Mouse (Mus musculus): ENCODE results near the gene Ubtd2. TPM values are rescaled to one million over a fixed set of nuclear protein-coding genes. Genes with fewer than 3 reads are reported as not detected.
A peak's percentile ranks its signal among the peaks of the same experiment; 100 is the strongest.

The Ubtd2 gene
- polyA plus RNA-seq, 1 experiment from 2014 or later, result 23.3 TPM

GRCm38 (mm10) chr11:32558677-32559076, 103.5 kb downstream of the Ubtd2 start:
- 36% methylated on average over 8 of the region's 8 CpGs for WGBS
- Histone ChIP-seq H3K36me3 (no peaks in the 10 kb centered on the region), H3K27ac (no peak overlapping the region), H3K9ac (no peak overlapping the region), H3K4me1 (replicated peaks) (peaks cover 33% of the 10 kb centered on the region), H3K27me3 (no peaks in the 10 kb centered on the region), H3K4me2 (no peak overlapping the region), H3K4me3 (no peak overlapping the region), H3K9me3 (replicated peaks) (no peaks in the 10 kb centered on the region)
- ATAC-seq (replicated peaks; ENCODE audit: insufficient number of reproducible peaks, insufficient read depth, low FRiP score, low read depth), result no peak

- no peak overlapping the region for H3K9ac ChIP-seq
- H3K27ac ChIP-seq, result no peak overlapping the region
- peaks cover 28% of the 10 kb centered on the region for H3K4me1 ChIP-seq (replicated peaks)
- no peaks in the 10 kb centered on the region for H3K36me3 ChIP-seq
- 83% methylated on average over 12 of the region's 12 CpGs for WGBS
- no peak overlapping the region for H3K4me3 ChIP-seq
- no peak overlapping the region for H3K4me2 ChIP-seq
- no peaks in the 10 kb centered on the region for H3K9me3 ChIP-seq (replicated peaks)
- no peaks in the 10 kb centered on the region for H3K27me3 ChIP-seq
- ATAC-seq (replicated peaks; ENCODE audit: insufficient number of reproducible peaks, insufficient read depth, low FRiP score, low read depth), result no peak
Observed at GRCm38 (mm10) chr11:32560015-32560770, 105.0 kb downstream of the Ubtd2 start.

DNA sequence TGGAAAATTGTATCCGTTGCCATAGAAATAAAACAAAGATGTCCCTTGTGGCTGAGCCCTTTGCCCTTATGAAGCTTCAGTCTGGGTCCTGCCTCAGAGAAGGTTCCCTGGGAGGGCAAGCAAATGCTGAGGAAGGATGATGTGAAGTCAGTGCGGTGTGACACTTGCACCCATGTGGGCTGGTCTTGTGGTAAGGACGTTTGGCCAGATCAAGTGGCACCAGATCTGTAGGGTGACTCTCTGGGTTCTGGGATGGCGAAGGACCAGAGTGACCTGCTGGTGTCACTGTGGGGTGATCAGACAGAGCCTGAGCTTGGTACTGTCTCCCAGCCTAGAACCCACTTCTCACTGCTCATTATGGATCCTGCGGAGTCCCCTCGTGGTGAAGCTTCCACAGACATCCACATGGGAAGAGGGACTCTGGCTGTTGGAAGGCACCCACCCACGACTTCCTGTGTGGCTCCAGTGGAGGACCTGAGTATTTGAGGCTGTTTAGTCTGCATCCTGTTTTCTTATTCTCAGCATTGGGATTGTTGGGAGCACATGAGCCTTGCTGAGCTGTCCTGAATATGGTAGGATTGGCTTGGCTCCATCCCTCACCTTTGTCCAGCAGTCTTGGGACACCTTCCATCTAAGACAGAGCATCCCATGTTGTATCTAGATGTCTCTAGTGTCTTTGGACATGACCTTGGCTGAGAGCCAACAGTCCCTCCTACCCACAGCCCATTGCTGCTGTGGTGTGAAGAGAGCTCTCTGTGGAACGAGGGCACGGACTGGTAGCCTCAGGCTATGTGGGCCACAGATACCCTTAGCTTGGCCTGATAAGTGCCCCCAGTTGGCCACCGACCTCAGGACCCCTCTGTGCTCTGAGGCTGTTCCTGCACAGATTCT, 106.5 kb downstream of the Ubtd2 start:
- ATAC-seq (replicated peaks; ENCODE audit: insufficient number of reproducible peaks, insufficient read depth, low FRiP score, low read depth), result no peak
- WGBS, result 70% methylated on average over 10 of the region's 10 CpGs

GRCm38 (mm10) chr11:32562706-32563105, 107.5 kb downstream of the Ubtd2 start:
- H3K4me1 ChIP-seq (replicated peaks), result peaks cover 35% of the 10 kb centered on the region
- no peaks in the 10 kb centered on the region for H3K9me3 ChIP-seq (replicated peaks)
- H3K27me3 ChIP-seq, result no peaks in the 10 kb centered on the region
- no peak overlapping the region for H3K4me3 ChIP-seq
- H3K27ac ChIP-seq, result no peak overlapping the region
- H3K9ac ChIP-seq, result no peak overlapping the region
- H3K36me3 ChIP-seq, result no peaks in the 10 kb centered on the region
- 57% methylated on average over 5 of the region's 5 CpGs for WGBS
- ATAC-seq (replicated peaks; ENCODE audit: insufficient number of reproducible peaks, insufficient read depth, low FRiP score, low read depth), result no peak
- no peak overlapping the region for H3K4me2 ChIP-seq

More for the DNA sequence above, 106.5 kb downstream of the Ubtd2 start:
- no peak overlapping the region for H3K9ac ChIP-seq
- H3K27me3 ChIP-seq, result no peaks in the 10 kb centered on the region
- H3K4me3 ChIP-seq, result no peak overlapping the region
- H3K27ac ChIP-seq, result 0 out of 2 replicates have a peak overlapping the region, but pooled peaks have one; percentile 11
- no peaks in the 10 kb centered on the region for H3K9me3 ChIP-seq (replicated peaks)
- H3K4me1 ChIP-seq (replicated peaks), result peaks cover 28% of the 10 kb centered on the region
- H3K4me2 ChIP-seq, result no peak overlapping the region
- no peaks in the 10 kb centered on the region for H3K36me3 ChIP-seq

DNA sequence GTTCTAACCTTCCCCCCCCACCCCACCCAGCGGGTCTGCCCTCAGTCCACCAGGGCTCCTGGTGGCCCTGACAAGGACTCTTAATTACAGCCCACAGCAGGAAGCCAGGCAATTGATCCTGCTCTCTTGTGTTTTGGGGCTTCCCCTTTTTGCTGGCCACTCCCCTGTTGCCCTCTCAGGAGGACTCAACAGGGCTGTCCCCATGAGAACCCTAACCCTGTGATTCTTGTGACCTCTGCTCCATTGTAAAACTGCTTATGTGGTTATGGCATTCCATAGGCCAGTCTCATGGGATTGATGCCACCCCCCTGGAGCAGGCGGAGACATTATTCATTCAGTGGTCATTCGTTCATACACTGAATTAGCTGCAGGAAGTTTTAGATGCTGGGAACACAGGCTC, 108.5 kb downstream of the Ubtd2 start:
- Histone ChIP-seq H3K4me1 (replicated peaks) (peaks cover 33% of the 10 kb centered on the region), H3K4me2 (no peak overlapping the region), H3K27ac (no peak overlapping the region), H3K9me3 (replicated peaks) (no peaks in the 10 kb centered on the region), H3K27me3 (no peaks in the 10 kb centered on the region), H3K36me3 (no peaks in the 10 kb centered on the region), H3K4me3 (no peak overlapping the region), H3K9ac (no peak overlapping the region)
- ATAC-seq (replicated peaks; ENCODE audit: insufficient number of reproducible peaks, insufficient read depth, low FRiP score, low read depth), result no peak
- 65% methylated on average over 3 of the region's 3 CpGs for WGBS

DNA sequence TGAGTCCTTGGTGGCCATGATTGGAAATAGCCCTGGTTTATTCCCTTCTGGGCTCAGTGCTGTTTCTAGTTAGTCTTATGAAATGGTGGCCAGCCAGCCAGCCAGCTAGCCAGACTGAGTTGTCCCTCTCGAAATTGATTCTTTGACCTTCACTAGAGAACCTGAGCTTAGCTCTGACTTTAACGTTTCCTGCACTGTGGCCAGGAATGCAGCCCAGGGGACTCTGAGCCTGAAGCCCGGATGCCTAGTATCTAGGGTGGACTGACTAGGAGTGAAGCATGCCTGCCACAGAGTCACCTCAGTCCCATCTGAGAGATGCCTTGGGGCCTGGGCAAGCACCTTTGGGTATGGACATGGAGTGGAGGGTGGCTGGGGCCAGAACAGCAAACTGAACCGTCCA, 109.5 kb downstream of the Ubtd2 start:
- no peak overlapping the region for H3K9ac ChIP-seq
- peaks cover 32% of the 10 kb centered on the region for H3K4me1 ChIP-seq (replicated peaks)
- H3K27me3 ChIP-seq, result no peaks in the 10 kb centered on the region
- no peak overlapping the region for H3K4me2 ChIP-seq
- no peaks in the 10 kb centered on the region for H3K9me3 ChIP-seq (replicated peaks)
- no peaks in the 10 kb centered on the region for H3K36me3 ChIP-seq
- 48% methylated on average over 4 of the region's 4 CpGs for WGBS
- ATAC-seq (replicated peaks; ENCODE audit: insufficient number of reproducible peaks, insufficient read depth, low FRiP score, low read depth), result no peak
- H3K4me3 ChIP-seq, result no peak overlapping the region
- H3K27ac ChIP-seq, result no peak overlapping the region

- peaks cover 32% of the 10 kb centered on the region for H3K4me1 ChIP-seq (replicated peaks)
- H3K9me3 ChIP-seq (replicated peaks), result no peaks in the 10 kb centered on the region
- no peak overlapping the region for H3K4me2 ChIP-seq
- WGBS, result 52% methylated on average over 8 of the region's 8 CpGs
- H3K27ac ChIP-seq, result no peak overlapping the region
- H3K27me3 ChIP-seq, result no peaks in the 10 kb centered on the region
- ATAC-seq (replicated peaks; ENCODE audit: insufficient number of reproducible peaks, insufficient read depth, low FRiP score, low read depth), result no peak
- no peak overlapping the region for H3K4me3 ChIP-seq
- H3K36me3 ChIP-seq, result no peaks in the 10 kb centered on the region
- no peak overlapping the region for H3K9ac ChIP-seq
Observed at GRCm38 (mm10) chr11:32565088-32565487, 109.9 kb downstream of the Ubtd2 start.

- no peak for ATAC-seq (replicated peaks; ENCODE audit: insufficient number of reproducible peaks, insufficient read depth, low FRiP score, low read depth)
Observed at GRCm38 (mm10) chr11:32566184-32566583, 111.0 kb downstream of the Ubtd2 start.

More at GRCm38 (mm10) chr11:32566184-32566583, 111.0 kb downstream of the Ubtd2 start:
- Histone ChIP-seq H3K9ac (no peak overlapping the region), H3K9me3 (replicated peaks) (no peaks in the 10 kb centered on the region), H3K27ac (no peak overlapping the region), H3K27me3 (no peaks in the 10 kb centered on the region), H3K4me3 (no peak overlapping the region), H3K4me2 (no peak overlapping the region), H3K36me3 (no peaks in the 10 kb centered on the region), H3K4me1 (replicated peaks) (peaks cover 32% of the 10 kb centered on the region)
- 81% methylated on average over 6 of the region's 6 CpGs for WGBS

Other genes with a start within 250 kb of the Ubtd2 start
- gene Snrnp25, start 250.0 kb upstream of the Ubtd2 start, polyA plus RNA-seq (2015; fragmentation: Nextera tagmentation; extraction: Ambion mirVana), result 34.5 and 45.1 TPM in 2 replicates
- 35.6 and 42.8 TPM in 2 replicates for gene Rhbdf1, start 233.1 kb upstream of the Ubtd2 start, polyA plus RNA-seq (2015; fragmentation: Nextera tagmentation; extraction: Ambion mirVana)
- gene Mpg, start 228.9 kb upstream of the Ubtd2 start, polyA plus RNA-seq (2015; fragmentation: Nextera tagmentation; extraction: Ambion mirVana), result 14.3 and 22.4 TPM in 2 replicates
- 29.8 and 33.6 TPM in 2 replicates for gene Nprl3, start 187.7 kb upstream of the Ubtd2 start, polyA plus RNA-seq (2015; fragmentation: Nextera tagmentation; extraction: Ambion mirVana)
- 195 and 375 TPM in 2 replicates for gene Hba-x, start 179.0 kb upstream of the Ubtd2 start, polyA plus RNA-seq (2015; fragmentation: Nextera tagmentation; extraction: Ambion mirVana)
- 23,640 and 24,567 TPM in 2 replicates for gene Hba-a1, start 171.9 kb upstream of the Ubtd2 start, polyA plus RNA-seq (2015; fragmentation: Nextera tagmentation; extraction: Ambion mirVana)
- gene Hbq1b, start 168.4 kb upstream of the Ubtd2 start, polyA plus RNA-seq (2015; fragmentation: Nextera tagmentation; extraction: Ambion mirVana), result 3.1 and 3.6 TPM in 2 replicates
- gene Hba-a2, start 158.9 kb upstream of the Ubtd2 start, polyA plus RNA-seq (2015; fragmentation: Nextera tagmentation; extraction: Ambion mirVana), result 64,616 and 65,648 TPM in 2 replicates
- 3.2 TPM in 2 replicates for gene Hbq1a, start 155.3 kb upstream of the Ubtd2 start, polyA plus RNA-seq (2015; fragmentation: Nextera tagmentation; extraction: Ambion mirVana)
- gene Sh3pxd2b, start 107.5 kb upstream of the Ubtd2 start, polyA plus RNA-seq (2015; fragmentation: Nextera tagmentation; extraction: Ambion mirVana), result 9.3 and 15.5 TPM in 2 replicates
- 0.19 and 0.61 TPM in 2 replicates for gene Efcab9, start 76.7 kb downstream of the Ubtd2 start, polyA plus RNA-seq (2015; fragmentation: Nextera tagmentation; extraction: Ambion mirVana)
- gene Stk10, start 77.9 kb downstream of the Ubtd2 start, polyA plus RNA-seq (2015; fragmentation: Nextera tagmentation; extraction: Ambion mirVana), result 2.5 and 4.1 TPM in 2 replicates
- gene Fbxw11, start 187.4 kb downstream of the Ubtd2 start, polyA plus RNA-seq (2015; fragmentation: Nextera tagmentation; extraction: Ambion mirVana), result 58.8 and 66.8 TPM in 2 replicates

Data from heart, embryonic 15.5 days (tissue).